Mouse (Mus musculus): Measurements from ENCODE around the gene Ugt1a1.

Gene Ugt1a1

DNA sequence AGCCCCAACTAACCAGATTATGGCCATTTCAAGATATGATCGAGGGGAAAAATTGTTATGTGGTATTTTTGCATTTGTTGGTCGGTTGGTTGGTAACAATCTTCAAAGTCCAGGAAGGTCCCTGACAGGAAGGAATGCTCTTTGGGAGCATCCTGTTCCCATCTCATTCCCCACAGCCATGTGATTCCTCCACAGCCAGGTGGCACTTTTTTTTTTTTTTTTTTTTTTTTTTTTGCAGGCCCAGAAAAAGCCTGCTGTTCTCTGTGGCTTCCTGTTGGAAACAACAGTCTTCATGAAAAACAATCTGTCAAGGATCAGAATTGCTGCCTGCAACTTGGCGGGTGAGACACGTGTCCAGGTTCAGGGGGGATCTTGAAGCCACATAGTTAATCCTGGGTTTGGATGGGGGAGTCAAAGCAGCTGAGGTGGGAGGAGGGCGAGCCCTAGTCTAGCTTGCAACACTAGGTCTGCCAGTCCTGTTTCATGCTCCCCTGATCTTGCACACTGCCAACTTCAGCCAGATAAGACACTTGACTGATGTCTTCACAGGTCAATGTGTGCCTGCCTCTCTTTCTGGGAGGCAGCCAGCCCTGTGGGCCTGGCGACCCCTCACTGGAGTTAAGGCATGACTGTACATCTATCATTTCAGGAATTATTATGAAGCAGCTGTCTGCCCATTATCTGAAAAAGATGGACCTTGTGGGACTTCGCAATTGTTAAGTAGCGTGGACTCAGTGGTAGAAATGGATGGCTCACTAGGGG is 47.3 kb downstream of the Ugt1a1 start:
- DNase-seq (ENCODE audit: low spot score) = no peak

DNA sequence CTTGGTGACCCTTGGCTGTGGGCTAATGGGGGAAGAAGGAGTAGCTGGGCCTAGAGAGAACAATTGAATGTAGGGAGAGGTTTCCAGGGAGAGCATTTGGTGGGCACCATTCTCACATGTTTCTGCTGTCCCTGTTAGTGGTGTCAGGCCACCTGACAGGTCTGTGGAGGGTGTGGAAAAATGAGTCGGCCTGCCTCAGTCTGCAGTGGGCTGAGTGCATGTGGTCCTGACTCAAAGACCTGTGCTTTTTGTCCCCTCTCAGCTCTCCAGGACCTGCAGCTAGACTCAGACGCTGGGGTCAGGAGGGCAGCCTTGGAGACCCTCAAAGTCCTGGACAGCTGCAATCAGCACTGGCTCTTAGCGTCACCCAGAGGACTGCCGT is 47.9 kb downstream of the Ugt1a1 start:
- DNase-seq (ENCODE audit: low spot score) = no peak

DNA sequence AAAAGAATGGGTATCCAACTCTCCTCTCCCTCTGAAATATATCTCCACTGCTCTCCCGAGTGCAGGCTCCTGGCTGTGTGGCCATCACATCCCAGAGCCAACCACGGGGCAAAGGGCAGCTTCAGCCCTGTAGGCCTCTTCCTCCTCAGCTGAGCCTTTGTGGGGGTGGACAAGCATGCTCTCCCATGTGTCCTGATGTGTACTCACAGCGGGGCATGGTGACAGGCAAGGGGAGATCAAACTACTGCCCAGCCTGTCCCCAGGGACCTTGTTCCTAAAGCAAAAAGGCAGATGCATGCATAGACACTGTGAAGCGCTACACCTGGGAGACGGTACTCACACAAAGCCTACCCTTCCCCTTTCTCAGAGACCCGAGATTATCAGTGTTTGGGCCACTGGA is 48.4 kb downstream of the Ugt1a1 start:
- peak; percentile 31 for DNase-seq (ENCODE audit: low spot score)

DNA sequence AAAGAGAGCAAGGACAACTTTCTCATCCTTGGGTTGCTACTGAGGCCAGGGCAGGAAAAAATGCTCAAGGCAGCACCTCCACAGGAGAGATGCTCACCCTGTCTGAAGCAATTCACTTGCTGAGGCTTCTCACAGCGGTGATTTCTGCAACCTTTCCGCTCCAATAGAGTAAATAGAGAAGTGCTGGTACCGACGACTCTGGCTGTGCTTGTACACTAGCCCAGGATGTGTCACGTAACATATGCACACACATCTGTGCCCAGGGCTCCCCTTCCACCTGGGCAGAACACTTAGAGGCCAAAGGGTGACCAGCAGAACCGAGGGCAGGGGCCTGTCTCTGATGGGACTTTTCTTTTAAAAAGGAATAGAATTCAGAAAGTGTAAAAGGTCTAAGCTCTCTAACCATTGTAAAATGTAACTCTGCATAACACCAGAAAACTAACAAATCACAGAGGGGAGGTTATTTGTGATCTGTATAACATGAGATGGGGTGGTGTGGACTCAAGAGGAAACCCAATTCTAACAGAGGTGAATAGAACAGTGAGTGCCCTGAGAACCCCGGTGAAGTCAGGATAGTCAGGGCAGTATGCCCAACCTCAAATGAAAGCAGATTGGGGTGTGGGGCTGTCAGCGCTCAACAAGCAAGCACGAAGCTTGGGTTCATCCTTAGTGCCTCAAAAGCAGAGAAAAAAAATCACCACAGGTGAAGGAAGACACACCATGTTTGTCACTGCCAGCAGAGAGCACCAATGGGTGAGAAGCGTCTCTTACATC is 49.0 kb downstream of the Ugt1a1 start:
- DNase-seq (ENCODE audit: low spot score) = no peak

DNA sequence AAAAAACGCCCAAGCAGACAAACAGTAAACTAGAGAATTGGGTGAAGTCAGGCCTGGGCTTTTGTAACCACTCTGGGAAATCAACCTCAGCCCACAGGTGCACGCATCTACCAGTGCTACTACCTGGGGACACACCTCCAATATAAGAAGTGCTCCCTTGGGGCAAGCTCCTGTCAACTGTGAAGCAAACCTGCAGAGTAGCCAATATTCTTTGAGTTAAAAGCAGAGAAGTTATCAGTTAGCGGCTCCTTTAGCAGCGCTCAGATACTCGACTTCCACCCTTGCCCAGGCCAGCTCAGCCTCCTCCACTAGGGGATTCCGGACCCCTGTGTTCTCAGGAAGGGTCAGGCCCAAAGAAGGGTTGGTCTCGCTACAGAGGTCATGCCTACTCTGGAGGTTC is 49.9 kb downstream of the Ugt1a1 start:
- no peak for DNase-seq (ENCODE audit: low spot score)

DNA sequence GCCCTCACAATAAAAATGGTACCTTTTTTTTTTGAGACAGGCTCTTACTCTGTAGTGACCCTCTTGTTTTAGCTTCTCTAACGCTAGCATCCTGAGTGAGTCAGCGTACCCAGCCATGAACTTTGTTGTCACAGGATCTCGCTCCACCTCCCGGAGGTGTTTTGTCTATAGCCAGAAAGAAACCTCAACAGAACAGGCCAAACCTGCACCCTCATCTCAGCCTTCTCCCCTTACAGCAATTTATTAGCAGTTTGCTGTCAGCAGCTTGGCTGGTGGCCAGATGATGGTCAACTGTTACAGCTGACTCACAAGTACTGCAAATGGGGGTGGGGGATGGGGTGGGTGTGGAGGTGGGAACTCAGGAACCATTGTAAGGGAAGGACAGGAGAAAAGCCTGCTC is 50.5 kb downstream of the Ugt1a1 start:
- DNase-seq (ENCODE audit: low spot score) = no peak

DNA sequence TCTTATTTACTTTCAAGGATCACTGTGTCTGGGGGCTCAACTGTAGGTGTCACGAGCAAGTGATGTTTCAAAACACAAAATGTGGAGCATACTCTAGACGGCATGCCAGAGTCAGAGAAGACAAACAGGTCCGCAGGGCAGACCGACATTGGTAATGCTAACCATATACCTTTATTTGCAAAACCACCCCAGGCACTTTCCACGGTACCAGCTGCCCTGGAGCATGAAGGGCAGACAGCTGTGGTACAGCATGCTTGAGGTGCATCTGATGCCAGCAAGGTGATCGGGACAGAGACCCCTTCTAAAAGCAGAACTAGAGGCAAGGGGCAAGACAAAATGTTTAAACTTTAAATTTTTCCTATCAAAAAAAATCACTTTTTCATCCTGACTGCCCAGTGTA is 51.2 kb downstream of the Ugt1a1 start:
- DNase-seq (ENCODE audit: low spot score) = no peak

DNA sequence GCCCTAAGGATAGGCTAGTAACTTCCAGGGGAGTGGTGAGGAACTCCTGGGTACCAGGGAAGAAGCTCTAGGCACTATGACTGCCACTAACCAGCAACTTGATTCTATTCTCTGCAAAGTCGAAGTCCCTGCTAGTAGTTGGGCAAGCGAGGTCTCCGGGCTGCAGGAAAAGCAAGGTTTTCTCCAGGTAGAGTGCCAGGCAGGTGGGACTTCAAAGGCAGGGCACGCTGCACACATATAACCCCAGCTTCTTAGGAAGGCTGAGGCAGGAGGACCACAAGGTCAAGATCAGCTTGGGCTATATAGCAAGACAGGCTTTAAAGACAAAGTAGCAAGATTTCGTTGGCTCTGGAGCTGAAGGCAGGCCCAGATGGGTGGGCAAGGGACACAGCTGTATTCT is 52.0 kb downstream of the Ugt1a1 start:
- DNase-seq (ENCODE audit: low spot score) = no peak

DNA sequence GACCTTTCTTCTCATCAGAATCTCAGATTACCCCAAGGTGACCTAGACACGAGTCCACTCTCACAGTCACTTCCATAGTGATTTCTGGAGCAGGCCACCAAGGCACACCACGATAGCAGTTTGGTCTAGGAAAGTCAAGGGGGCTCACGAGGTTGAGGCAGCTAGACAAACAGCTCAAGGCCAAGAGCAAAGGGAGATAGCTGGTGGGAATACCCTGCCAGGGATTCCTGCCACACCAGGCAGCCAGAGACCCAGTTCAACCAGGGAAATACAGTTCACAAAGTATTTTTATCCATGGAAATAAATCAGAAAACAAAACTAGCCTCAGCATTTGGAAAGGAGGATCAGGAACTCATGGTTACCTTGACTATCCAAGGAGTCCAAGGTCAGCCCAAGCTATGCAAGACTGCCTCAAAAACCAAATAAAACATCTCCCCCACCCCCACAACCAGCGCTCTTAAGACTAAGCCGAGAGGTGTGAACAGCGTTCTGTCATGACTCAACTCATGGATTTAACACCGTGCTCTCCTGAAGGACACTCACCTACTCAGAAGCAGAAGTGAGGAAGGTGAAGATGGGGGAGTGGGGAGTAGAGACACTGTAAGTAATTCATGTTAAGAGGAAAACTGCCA is 52.6 kb downstream of the Ugt1a1 start:
- no peak for DNase-seq (ENCODE audit: low spot score)

DNA sequence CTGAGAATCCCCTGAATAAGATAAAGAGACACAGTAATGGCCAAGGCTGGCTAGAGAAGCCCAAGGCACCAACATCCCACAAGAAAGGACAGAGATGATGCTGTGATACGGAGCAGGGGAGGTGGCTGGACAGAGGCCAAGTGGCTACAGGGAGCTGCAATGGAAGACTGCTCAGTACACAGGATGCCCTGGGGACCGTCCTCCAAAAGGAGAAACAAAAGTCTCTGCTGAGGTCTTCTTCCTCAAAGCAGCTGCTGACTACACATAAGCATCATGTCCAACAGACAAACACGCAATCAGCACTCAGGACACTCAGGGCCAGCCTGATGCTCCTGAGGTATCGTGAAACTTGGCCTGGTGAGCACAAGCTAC is 53.1 kb downstream of the Ugt1a1 start:
- DNase-seq (ENCODE audit: low spot score) = no peak

DNA sequence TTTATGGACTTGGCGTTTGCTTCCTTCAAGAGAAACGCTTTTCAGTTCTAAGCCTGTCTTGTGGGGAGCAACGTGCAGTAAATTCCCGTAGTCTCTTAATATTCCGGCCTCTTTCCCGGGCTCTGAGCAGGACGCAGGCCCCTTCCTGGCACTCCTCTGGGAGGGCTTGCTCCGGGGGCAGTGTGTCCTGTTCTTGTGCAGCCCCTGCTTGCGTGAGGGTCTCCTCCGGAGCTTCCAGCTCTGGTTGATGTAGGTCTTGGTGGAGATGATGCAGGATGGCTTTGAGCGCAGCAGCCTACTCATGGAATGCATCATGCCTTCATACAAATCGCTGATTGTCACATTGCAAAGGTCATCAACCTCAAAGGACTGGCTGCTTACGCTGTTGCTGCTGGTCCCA is 54.4 kb downstream of the Ugt1a1 start:
- DNase-seq (ENCODE audit: low spot score) = no peak

DNA sequence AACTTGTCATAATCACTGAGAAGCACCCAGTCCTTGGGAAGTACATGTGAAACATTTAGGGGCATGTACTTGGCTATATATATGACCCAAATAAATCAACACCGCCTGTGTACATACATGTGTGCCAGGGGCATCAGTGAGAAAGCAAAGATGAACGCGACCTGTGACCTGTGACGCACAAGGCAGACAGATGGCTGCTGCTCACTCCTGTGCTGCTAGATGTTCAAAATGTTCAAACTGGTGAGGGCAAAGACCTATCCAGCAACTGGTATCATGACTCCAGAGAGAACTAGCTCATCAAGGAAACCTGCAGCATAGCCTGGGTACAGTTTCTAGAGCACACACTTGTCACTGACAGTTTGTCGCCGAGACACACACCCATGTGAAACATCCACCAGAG is 55.7 kb downstream of the Ugt1a1 start:
- DNase-seq (ENCODE audit: low spot score) = no peak

DNA sequence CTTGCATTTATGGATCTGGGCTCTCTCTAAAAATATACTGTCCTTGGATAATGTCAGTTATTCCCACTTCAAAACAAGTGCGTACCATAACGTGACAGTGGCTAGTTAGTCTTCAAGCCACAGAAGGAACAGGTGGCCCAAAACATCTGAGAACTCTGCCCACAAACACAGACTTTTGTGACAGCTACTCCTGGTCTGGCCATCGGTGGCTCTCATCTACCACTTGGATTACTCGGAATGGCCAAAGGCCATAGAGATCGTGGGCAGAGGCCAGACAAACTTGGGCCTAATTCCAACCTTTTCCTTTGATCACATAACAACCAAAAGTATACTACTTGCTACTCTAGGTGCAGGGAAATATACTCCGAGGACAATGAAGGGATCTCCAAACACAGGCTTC is 56.3 kb downstream of the Ugt1a1 start:
- DNase-seq (ENCODE audit: low spot score) = no peak
